Mouse (Mus musculus) 3134 (cell line): ENCODE data around the gene Gm47985.
"Not testable (repeated sequence)": the region's sequence is repeated elsewhere in the genome, so short reads cannot be mapped to it uniquely, and the experiment has no call there.

Experiments
- DNase-seq: peaks from one replicate; pipeline ENCODE4 v3.0.0-alpha.2; 2011; ENCODE audit warnings: low spot score; ENCODE audit not compliant: insufficient read length; ENCODE audit errors: extremely low read depth

Gene Gm47985

DNA sequence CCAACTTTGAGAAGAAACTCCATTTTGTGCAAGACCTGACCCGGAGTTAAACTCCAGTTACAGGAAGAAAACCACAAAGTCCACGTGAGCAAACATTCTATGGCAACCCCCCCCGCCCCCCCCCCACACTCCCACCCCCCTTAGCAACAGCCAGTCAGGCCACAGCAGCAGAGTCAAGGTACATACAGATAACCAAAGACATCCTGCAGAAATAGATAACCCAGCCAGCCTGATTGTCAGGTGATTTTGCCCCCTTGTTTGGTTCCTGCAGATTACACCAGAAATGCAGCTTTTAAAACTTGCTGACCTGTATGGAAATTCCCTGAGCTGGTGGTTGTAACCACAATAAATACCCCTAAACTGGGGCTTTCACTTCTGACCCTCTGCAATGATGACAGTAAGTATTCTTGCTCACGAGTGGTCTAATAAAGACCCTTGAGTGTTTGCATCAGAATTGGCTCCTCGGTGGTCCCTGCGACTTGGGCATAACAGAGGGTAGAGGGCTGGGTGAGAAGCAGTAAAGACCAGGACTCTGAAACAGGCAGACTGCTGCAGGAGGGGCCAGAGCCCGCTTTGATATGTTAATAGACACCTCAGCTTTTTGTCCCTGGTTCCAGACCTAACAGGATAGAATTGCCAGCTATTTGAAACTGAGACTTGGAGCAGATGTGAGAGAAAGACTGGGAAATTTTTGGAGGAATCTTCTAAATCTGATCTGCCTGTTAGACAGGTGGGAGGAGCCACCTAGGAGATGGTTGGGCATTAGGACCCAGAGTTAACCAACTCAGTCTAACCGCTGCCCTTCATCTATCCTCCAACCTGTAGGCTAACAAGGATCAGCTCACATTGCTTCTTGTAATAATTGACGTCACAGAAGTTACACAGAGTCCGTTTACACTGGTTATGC, 5.1 kb upstream of the Gm47985 start:
- DNase-seq, result no peak

GRCm38 (mm10) chr1:151177937-151178271, 4.4 kb upstream of the Gm47985 start:
- DNase-seq, result no peak

DNA sequence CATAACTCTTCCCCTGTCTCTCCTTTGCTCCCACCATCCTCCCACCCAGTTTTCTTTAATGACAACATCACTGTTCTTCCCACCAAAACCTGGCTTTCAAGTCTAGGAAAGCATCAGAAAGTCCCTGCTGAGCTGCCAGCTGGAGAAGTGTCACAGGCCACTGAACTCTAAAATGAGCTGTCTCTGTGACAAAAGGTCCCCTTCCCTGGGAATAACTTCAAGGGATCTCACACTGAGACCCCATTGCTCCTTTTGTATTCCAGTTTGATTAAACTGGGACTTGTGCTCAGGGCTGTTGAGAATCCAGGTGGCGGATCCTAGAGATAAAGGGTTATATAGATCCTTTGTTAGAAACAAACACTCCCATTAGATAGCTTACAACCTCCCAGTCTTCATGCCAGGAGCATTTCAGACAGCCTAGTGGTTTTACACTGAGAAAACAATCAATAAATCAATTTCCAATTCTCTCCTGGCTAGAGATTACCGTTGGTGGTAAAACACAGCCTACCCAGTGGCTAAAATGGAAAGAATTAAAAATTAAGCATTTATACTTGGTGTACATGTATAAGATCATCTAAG, 3.7 kb upstream of the Gm47985 start:
- no peak for DNase-seq

DNA sequence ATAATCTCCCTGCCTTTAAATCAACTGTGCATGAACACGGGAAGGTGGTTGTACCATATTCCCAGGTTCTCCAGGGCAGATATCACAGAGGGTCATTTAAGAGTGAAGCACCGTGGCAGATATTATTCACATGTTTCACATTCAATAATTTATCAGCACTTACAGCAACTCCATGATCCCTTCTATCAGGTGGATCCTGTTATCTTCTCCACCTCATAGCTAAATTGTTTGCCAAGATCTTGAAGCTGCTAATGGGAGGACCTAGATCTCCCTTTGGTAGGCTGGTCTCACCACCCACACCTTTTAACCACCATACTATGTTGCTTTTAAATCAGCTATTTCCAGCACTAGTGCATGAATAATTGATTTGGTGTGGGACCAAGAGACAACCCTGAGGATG, 2.2 kb upstream of the Gm47985 start:
- DNase-seq, result no peak

- DNase-seq, result not testable (repeated sequence)
These were observed 3.8 kb downstream of the Gm47985 start for GRCm38 (mm10) chr1:151186186-151186585.

- not testable (repeated sequence) for DNase-seq
These were observed 4.6 kb downstream of the Gm47985 start for GRCm38 (mm10) chr1:151186879-151187424.

DNA sequence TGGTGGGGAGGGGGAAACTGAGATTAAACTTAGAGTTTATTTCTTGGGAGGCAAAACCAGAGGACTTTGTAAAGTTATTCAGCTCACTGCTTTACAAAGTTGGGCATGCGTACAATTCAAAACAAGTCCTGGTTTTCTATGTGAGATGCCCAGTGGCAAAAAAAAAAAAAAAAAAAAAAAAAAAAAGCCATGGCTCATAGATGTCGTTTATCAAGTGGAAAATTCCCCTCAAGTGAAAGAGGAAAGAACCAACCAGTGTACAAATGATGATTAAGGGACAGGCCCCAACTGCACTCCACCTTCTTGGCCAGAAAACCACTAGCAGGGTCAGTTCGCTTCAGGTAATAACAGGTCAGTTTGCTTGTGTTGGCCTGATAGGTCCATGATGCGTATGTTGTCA, 6.1 kb downstream of the Gm47985 start:
- DNase-seq, result no peak

GRCm38 (mm10) chr1:151192075-151192474, 9.7 kb downstream of the Gm47985 start, which contains the start of gene Gm8947:
Gene Gm8947 (plus strand): TSS chr1:151192376.
- not testable (repeated sequence) for DNase-seq

DNA sequence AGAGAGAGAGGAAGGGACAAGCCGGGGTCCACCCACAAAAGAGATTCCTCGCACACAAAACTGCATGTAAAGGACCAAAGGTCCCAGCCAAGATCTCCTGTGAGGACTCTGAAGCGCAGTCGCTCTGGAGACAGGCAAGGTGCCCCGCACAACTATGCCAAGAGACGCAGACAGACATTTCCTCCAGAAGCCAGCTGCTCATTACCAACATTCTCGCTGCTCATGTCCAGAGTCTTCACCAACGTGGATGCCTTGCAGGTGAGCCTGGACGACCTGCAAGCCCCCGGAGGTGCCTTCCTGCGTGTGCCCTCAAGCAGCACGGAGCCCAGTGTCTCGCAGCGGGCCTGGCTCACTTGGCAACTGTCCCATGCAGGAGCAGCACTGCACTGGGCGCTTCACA, 10.4 kb downstream of the Gm47985 start:
- DNase-seq, result not testable (repeated sequence)

- not testable (repeated sequence) for DNase-seq
These were observed 13.6 kb downstream of the Gm47985 start for GRCm38 (mm10) chr1:151195986-151196385.

- DNase-seq, result not testable (repeated sequence)
These were observed 14.4 kb downstream of the Gm47985 start for GRCm38 (mm10) chr1:151196690-151197089.

- not testable (repeated sequence) for DNase-seq
These were observed 15.8 kb downstream of the Gm47985 start, which contains the start of gene Gm47995 for GRCm38 (mm10) chr1:151198120-151198519. Gene Gm47995 (plus strand): TSS chr1:151198448.

DNA sequence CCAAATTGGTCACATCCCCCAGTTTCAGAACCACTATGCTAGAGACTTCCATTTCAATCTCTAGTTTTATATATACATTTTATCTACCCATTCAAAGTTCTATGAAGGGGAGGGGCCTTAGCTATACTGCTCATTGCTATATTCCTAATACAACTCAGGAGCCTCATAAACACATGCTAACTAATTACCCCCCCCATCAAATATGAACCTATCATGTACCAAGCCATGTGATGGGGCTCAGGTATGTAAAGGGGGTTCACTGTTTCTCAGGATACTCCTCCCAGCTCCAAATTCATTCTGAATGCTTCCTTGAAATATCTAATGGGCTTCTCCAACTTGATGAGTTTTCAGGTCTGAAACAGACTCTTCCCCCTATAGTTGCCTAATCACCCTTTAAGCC, 18.3 kb downstream of the Gm47985 start:
- not testable (repeated sequence) for DNase-seq

DNA sequence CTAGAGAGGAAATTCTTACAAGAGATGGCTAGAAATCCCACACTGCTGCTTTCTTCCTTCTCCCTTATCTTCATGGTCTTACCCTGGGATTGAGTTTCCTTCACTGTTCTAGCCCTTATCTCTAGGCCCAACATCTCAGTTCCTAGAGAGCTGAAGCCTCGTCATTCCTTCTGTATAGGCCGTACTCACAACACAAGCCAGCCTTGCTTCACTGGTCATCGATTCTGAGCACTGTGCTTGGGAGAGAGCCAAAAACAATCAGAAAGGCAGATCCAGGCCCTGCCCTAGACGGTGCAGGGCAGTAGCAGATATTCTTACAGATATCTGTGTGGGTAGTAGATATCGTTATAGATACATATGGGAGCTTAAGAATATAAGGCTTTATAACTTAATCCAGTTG, 20.4 kb downstream of the Gm47985 start:
- DNase-seq, result not testable (repeated sequence)

DNA sequence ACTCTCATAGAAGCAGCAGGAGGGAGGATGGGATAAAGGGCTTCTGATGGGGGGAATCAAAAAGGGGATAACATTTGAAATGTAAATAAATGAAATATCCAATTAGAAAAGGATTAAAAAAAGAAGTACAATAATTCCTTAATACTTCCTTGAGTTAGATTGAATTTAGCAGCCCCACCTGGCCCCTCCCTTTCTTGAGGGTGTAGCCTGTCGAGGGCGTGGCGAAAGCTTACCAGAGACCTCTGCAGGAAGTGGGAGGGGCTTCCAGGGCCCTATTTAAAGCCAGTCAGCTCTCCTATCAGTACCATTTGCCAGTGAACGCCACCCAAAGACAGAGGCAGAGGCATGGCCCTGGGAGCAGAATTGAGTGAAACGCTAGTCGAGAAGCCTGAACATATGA, 21.5 kb downstream of the Gm47985 start, which contains the start of gene 3110040M04Rik:
3110040M04Rik (plus strand) TSS at position 304 of the 400 bp plus-strand sequence.
- not testable (repeated sequence) for DNase-seq

- DNase-seq, result not testable (repeated sequence)
These were observed 26.2 kb downstream of the Gm47985 start for GRCm38 (mm10) chr1:151208493-151208892.

GRCm38 (mm10) chr1:151208944-151209343, 26.6 kb downstream of the Gm47985 start:
- DNase-seq, result not testable (repeated sequence)

GRCm38 (mm10) chr1:151209824-151210355, 27.6 kb downstream of the Gm47985 start, which contains the start of gene Gm47996:
Gene Gm47996 (plus strand): TSS chr1:151210131.
- not testable (repeated sequence) for DNase-seq

- not testable (repeated sequence) for DNase-seq
These were observed 29.3 kb downstream of the Gm47985 start for GRCm38 (mm10) chr1:151211666-151212065.

DNA sequence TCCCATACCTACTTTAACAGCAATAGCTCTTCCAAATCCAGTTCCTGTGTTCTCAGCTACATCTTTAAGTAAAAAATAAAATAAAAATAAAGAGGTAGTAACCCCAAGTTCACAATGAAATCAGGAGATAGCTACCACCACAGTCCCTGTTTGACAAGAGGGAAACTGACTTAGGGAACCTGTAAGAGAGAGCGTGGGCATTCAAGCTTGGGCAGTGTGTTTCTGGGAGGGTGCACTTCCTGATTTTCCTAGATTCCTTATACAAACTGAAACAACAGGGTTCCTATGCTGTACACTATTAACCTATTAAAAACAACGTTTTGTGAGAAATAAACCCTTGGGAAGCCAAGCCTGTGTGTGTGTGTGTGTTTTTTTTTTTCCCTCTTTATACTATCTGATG, 32.5 kb downstream of the Gm47985 start:
- no peak for DNase-seq

- no peak for DNase-seq
These were observed 33.6 kb downstream of the Gm47985 start for GRCm38 (mm10) chr1:151215985-151216384.
